Mouse (Mus musculus): Measurements from ENCODE around the gene Akap1. TPM values are rescaled to one million over a fixed set of nuclear protein-coding genes. Genes with fewer than 3 reads are reported as not detected.

The Akap1 gene
- polyA plus RNA-seq, 1 experiment from 2014 or later: 13.0 TPM

DNA sequence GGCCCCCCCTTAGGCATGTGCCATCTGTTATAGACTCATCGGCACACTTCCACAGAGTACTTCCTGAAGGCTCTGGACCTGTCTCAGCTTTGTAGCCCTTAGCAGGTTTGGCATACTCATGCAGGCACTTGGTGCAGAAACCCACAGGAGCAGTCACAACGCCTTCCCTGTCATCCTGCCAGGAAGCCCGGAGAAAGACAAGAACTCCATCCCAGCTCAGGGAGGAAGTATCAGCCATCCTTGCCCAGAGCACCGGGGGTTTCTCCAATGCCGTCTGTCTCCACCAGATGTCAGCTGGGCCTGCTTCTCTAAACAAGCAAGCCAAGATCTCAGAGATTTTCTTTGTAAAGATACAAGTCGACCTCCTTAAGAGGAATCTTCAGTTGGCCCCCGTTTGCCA is 38.5 kb downstream of the Akap1 start:
- H3K4me1 ChIP-seq (ENCODE audit: control insufficient read depth, insufficient read depth, low read length): peaks cover 18% of the 10 kb centered on the region
- H3K27ac ChIP-seq (ENCODE audit: low read depth, low read length): no peak overlapping the region
- H3K4me3 ChIP-seq (ENCODE audit: low read depth, low read length): no peak overlapping the region
- no peaks in the 10 kb centered on the region for H3K9me3 ChIP-seq (ENCODE audit: control insufficient read depth, low read length)
- no peak for ATAC-seq (ENCODE audit: low FRiP score)
- H3K4me2 ChIP-seq: no peak overlapping the region
- H3K9ac ChIP-seq (ENCODE audit: low read length): no peak overlapping the region
- WGBS: 67% methylated on average over 7 of the region's 7 CpGs
- H3K27me3 ChIP-seq (ENCODE audit: control insufficient read depth, insufficient read depth, low read length): no peaks in the 10 kb centered on the region
- no peaks in the 10 kb centered on the region for H3K36me3 ChIP-seq (ENCODE audit: control insufficient read depth, insufficient read depth, low read length)
- DNase-seq (ENCODE audit: low spot score, missing footprints): peak; percentile 83

DNA sequence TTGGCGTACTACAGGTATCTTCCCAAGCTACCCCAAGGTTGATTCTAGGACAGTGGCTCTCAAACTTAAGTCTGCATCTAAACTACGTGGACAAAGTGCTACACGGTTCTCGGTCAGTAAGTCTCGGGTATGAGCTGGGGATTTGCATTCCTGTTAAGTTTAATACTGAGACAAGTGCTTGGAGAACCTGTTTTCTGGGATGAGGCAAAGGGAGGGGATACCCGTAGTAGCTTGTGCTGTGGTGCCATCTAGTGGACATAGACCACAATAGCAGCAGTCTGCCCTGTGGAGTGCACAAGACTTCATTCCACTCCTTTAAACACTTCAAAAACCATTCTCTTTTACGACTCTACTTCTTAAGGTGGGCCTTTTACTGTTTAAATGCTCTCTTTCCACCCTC is 41.4 kb downstream of the Akap1 start:
- H3K36me3 ChIP-seq (ENCODE audit: control insufficient read depth, insufficient read depth, low read length): no peaks in the 10 kb centered on the region
- peak; percentile 97 for DNase-seq (ENCODE audit: low spot score, missing footprints)
- peak overlapping the region; percentile 24 for H3K4me3 ChIP-seq (ENCODE audit: low read depth, low read length)
- peaks cover 27% of the 10 kb centered on the region for H3K4me1 ChIP-seq (ENCODE audit: control insufficient read depth, insufficient read depth, low read length)
- peak overlapping the region; percentile 49 for H3K4me2 ChIP-seq
- 1% methylated on average over 7 of the region's 7 CpGs for WGBS
- ATAC-seq (ENCODE audit: low FRiP score): peak; percentile 56
- H3K27me3 ChIP-seq (ENCODE audit: control insufficient read depth, insufficient read depth, low read length): no peaks in the 10 kb centered on the region
- H3K27ac ChIP-seq (ENCODE audit: low read depth, low read length): no peak overlapping the region
- peak overlapping the region; percentile 21 for H3K9ac ChIP-seq (ENCODE audit: low read length)
- no peaks in the 10 kb centered on the region for H3K9me3 ChIP-seq (ENCODE audit: control insufficient read depth, low read length)

GRCm38 (mm10) chr11:88822526-88822925 is 41.9 kb downstream of the Akap1 start:
- Histone ChIP-seq H3K4me3 (ENCODE audit: low read depth, low read length) (peak overlapping the region; percentile 24), H3K9me3 (ENCODE audit: control insufficient read depth, low read length) (no peaks in the 10 kb centered on the region), H3K9ac (ENCODE audit: low read length) (peak overlapping the region; percentile 21), H3K27ac (ENCODE audit: low read depth, low read length) (no peak overlapping the region), H3K36me3 (ENCODE audit: control insufficient read depth, insufficient read depth, low read length) (no peaks in the 10 kb centered on the region), H3K4me2 (peak overlapping the region; percentile 49), H3K27me3 (ENCODE audit: control insufficient read depth, insufficient read depth, low read length) (no peaks in the 10 kb centered on the region), H3K4me1 (ENCODE audit: control insufficient read depth, insufficient read depth, low read length) (peaks cover 27% of the 10 kb centered on the region)
- ATAC-seq (ENCODE audit: low FRiP score) (peak; percentile 34; the same call in 1 of the 2 replicates), DNase-seq (ENCODE audit: low spot score, missing footprints) (peak; percentile 92)
- WGBS: 16% methylated on average over 5 of the region's 5 CpGs

DNA sequence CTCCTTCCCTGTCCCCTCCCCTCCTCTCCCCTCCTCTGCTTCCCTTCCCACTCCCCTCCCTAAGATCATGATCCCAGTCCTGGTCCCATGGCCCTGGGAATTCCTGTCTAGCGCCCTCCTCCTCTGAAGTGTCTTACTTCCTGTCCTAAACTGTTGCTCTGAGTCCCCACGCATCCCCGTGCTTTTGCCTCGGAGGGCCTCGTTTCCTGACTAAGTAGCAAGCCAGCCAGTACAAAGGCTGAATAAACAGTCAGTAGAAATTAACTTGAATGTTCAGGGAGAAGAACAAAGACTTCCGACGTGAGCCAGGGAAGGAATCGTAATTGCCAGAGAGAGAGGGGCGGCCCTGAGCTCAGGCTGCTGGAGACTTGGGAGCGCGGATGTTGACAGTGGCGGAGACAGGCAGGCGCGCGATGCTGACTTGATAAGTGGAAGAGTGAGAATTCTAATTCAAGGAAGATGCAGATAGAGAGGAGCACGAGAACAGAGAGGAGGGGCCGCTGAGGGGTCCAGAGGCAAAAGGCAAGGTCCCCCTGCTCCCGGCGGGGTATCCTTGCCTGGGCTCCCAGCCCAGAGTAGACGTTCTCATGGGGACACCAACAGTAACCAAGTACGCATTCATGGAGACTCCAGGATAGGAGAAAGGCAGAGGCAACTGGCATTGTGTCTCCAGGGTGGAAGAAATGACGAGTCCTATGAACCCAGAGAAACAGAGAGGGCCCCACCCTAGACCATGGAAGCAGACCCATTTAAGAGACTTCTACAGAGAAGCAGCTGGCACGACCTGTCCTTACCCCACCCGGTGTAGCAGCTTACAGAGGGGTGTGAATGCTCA is 43.4 kb downstream of the Akap1 start:
- Histone ChIP-seq H3K4me2 (peak overlapping the region; percentile 19; the same call in 1 of the 2 replicates), H3K9me3 (ENCODE audit: control insufficient read depth, low read length) (no peaks in the 10 kb centered on the region), H3K36me3 (ENCODE audit: control insufficient read depth, insufficient read depth, low read length) (no peaks in the 10 kb centered on the region), H3K4me1 (ENCODE audit: control insufficient read depth, insufficient read depth, low read length) (peaks cover 27% of the 10 kb centered on the region), H3K4me3 (ENCODE audit: low read depth, low read length) (no peak overlapping the region), H3K27me3 (ENCODE audit: control insufficient read depth, insufficient read depth, low read length) (no peaks in the 10 kb centered on the region), H3K9ac (ENCODE audit: low read length) (peak overlapping the region; percentile 44; the same call in 1 of the 2 replicates), H3K27ac (ENCODE audit: low read depth, low read length) (peak overlapping the region; percentile 57)
- ATAC-seq (ENCODE audit: low FRiP score): peak; percentile 70
- DNase-seq (ENCODE audit: low spot score, missing footprints): peak; percentile 94
- WGBS: 7% methylated on average over 24 of the region's 24 CpGs

- Histone ChIP-seq H3K4me3 (ENCODE audit: low read depth, low read length) (no peak overlapping the region), H3K4me1 (ENCODE audit: control insufficient read depth, insufficient read depth, low read length) (peaks cover 27% of the 10 kb centered on the region), H3K9ac (ENCODE audit: low read length) (no peak overlapping the region), H3K27ac (ENCODE audit: low read depth, low read length) (peak overlapping the region; percentile 15; the same call in 1 of the 2 replicates), H3K4me2 (no peak overlapping the region), H3K9me3 (ENCODE audit: control insufficient read depth, low read length) (no peaks in the 10 kb centered on the region), H3K27me3 (ENCODE audit: control insufficient read depth, insufficient read depth, low read length) (no peaks in the 10 kb centered on the region), H3K36me3 (ENCODE audit: control insufficient read depth, insufficient read depth, low read length) (no peaks in the 10 kb centered on the region)
- 4% methylated on average over 6 of the region's 6 CpGs for WGBS
- peak; percentile 88 for DNase-seq (ENCODE audit: low spot score, missing footprints)
- ATAC-seq (ENCODE audit: low FRiP score): peak; percentile 50
Measured at GRCm38 (mm10) chr11:88820253-88820652, 44.1 kb downstream of the Akap1 start.

GRCm38 (mm10) chr11:88817061-88817460 is 47.3 kb downstream of the Akap1 start:
- WGBS: 76% methylated on average over 5 of the region's 5 CpGs

DNA sequence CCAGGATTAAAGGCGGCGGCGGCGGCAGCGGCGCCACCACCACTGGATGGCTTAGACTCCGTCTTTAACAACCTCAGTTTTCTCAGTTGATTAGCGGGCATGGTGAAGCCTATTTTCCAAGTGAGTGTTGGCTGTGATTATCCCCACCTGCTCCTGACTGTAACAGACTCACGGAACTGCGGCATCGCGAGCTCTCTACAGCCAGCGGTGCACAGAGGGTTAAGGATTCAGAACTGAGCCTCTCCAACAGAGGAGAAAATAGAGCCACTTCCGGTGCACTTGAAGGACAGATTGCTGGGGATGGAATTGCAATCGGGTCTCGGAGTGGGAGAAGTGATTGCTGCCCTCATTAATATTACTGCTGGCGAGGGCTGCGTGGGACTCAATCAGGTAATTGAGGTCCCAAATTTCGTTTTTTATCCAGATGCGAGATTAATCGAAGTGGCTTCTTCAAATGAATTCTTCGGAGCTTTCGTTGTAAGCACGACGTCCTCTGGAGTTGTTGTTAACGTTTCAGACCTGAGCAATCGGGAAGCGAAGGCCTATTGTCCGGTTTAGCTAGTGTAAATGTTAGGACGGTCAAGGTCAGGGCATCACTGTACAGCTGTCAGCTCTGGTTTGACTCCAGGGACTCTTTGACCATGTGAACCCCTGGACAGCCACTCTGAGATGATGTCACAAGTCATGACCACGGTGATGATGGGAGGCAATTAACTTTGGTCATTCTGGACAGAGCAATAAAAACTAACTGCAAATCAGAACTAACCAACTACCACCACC is 61.0 kb downstream of the Akap1 start:
- H3K27ac ChIP-seq (ENCODE audit: low read depth, low read length): no peak overlapping the region
- no peak overlapping the region; the same call in 1 of the 2 replicates for H3K9ac ChIP-seq (ENCODE audit: low read length)
- no peaks in the 10 kb centered on the region for H3K4me1 ChIP-seq (ENCODE audit: control insufficient read depth, insufficient read depth, low read length)
- H3K27me3 ChIP-seq (ENCODE audit: control insufficient read depth, insufficient read depth, low read length): no peaks in the 10 kb centered on the region
- no peak overlapping the region for H3K4me3 ChIP-seq (ENCODE audit: low read depth, low read length)
- H3K9me3 ChIP-seq (ENCODE audit: control insufficient read depth, low read length): no peaks in the 10 kb centered on the region
- no peaks in the 10 kb centered on the region for H3K36me3 ChIP-seq (ENCODE audit: control insufficient read depth, insufficient read depth, low read length)
- H3K4me2 ChIP-seq: peak overlapping the region; percentile 5; the same call in 1 of the 2 replicates
- 60% methylated on average over 31 of the region's 31 CpGs for WGBS
- DNase-seq (ENCODE audit: low spot score, missing footprints): no peak
- no peak for ATAC-seq (ENCODE audit: low FRiP score)

More at GRCm38 (mm10) chr11:88817061-88817460, 47.3 kb downstream of the Akap1 start:
- no peak for ATAC-seq (ENCODE audit: low FRiP score)
- Histone ChIP-seq H3K4me1 (ENCODE audit: control insufficient read depth, insufficient read depth, low read length) (peaks cover 20% of the 10 kb centered on the region), H3K27ac (ENCODE audit: low read depth, low read length) (no peak overlapping the region), H3K4me3 (ENCODE audit: low read depth, low read length) (no peak overlapping the region), H3K27me3 (ENCODE audit: control insufficient read depth, insufficient read depth, low read length) (no peaks in the 10 kb centered on the region), H3K9me3 (ENCODE audit: control insufficient read depth, low read length) (no peaks in the 10 kb centered on the region), H3K36me3 (ENCODE audit: control insufficient read depth, insufficient read depth, low read length) (no peaks in the 10 kb centered on the region), H3K4me2 (no peak overlapping the region), H3K9ac (ENCODE audit: low read length) (no peak overlapping the region)
- no peak for DNase-seq (ENCODE audit: low spot score, missing footprints)

DNA sequence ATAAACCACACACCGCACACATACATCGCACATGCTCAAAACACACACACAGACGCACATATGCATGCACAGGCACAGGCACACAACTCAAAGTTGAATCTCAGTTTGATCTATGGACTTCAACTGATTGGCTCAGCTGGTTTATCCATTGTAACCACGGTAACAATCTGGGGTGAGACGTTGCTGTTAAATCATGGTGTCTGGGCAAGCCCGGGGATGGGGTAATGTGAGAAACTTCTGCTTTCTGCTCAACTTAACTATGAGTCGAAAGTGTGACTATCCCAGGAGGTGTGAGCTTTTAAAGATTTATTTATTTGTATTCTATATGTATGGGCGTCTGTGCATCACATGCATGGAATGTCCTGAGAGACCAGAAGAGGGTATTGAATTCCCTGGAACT is 68.2 kb downstream of the Akap1 start:
- DNase-seq (ENCODE audit: low spot score, missing footprints): no peak
- Histone ChIP-seq H3K27ac (ENCODE audit: low read depth, low read length) (no peak overlapping the region), H3K4me2 (no peak overlapping the region), H3K9ac (ENCODE audit: low read length) (no peak overlapping the region), H3K9me3 (ENCODE audit: control insufficient read depth, low read length) (no peaks in the 10 kb centered on the region), H3K36me3 (ENCODE audit: control insufficient read depth, insufficient read depth, low read length) (no peaks in the 10 kb centered on the region), H3K4me3 (ENCODE audit: low read depth, low read length) (no peak overlapping the region), H3K4me1 (ENCODE audit: control insufficient read depth, insufficient read depth, low read length) (no peaks in the 10 kb centered on the region), H3K27me3 (ENCODE audit: control insufficient read depth, insufficient read depth, low read length) (no peaks in the 10 kb centered on the region)
- ATAC-seq (ENCODE audit: low FRiP score): no peak
- 94% methylated on average over 8 of the region's 8 CpGs for WGBS

- no peak for DNase-seq (ENCODE audit: low spot score, missing footprints)
- no peak for ATAC-seq (ENCODE audit: low FRiP score)
- no peak overlapping the region for H3K4me3 ChIP-seq (ENCODE audit: low read depth, low read length)
- H3K4me1 ChIP-seq (ENCODE audit: control insufficient read depth, insufficient read depth, low read length): no peaks in the 10 kb centered on the region
- 84% methylated on average over 2 of the region's 2 CpGs for WGBS
- no peak overlapping the region for H3K27ac ChIP-seq (ENCODE audit: low read depth, low read length)
- H3K36me3 ChIP-seq (ENCODE audit: control insufficient read depth, insufficient read depth, low read length): no peaks in the 10 kb centered on the region
- no peak overlapping the region for H3K4me2 ChIP-seq
- H3K9ac ChIP-seq (ENCODE audit: low read length): no peak overlapping the region
- no peaks in the 10 kb centered on the region for H3K27me3 ChIP-seq (ENCODE audit: control insufficient read depth, insufficient read depth, low read length)
- no peaks in the 10 kb centered on the region for H3K9me3 ChIP-seq (ENCODE audit: control insufficient read depth, low read length)
Measured at GRCm38 (mm10) chr11:88789893-88790292, 74.5 kb downstream of the Akap1 start.

Data from midbrain, embryonic 11.5 days (tissue).